Mouse (Mus musculus) 3T3-L1 (cell line): ENCODE results near the gene Tgfb3.
A peak's percentile ranks its signal among the peaks of the same experiment; 100 is the strongest.

Experiments
- DNase-seq: peaks from one replicate; pipeline ENCODE4 v3.0.0-alpha.2; 2015; ENCODE audit warnings: low read depth, low spot score

Gene Tgfb3

DNA sequence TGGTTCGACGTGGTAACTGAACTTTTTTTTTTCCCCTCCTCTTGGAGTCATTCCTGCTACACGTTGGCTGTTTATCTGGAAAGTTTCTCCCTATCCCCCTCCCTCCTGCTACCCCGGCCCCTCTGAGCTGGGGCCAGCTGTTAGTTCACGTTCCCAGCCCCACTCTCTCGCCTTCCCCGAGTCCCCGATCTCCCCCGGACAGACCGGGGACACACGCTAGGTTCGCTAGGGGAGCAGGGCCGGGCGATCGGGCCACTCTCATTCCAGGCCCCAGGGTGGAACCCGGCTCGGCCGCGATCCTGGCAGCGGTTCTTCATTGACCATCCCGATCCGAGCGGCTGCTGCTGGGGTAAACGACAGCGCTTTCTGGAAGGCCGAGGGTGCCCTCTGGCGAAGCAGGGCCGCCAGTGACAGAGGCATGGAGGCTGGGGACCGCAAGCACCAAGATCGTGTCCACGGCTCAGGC, 394 bp upstream of the Tgfb3 start:
- peak; percentile 90 for DNase-seq

DNA sequence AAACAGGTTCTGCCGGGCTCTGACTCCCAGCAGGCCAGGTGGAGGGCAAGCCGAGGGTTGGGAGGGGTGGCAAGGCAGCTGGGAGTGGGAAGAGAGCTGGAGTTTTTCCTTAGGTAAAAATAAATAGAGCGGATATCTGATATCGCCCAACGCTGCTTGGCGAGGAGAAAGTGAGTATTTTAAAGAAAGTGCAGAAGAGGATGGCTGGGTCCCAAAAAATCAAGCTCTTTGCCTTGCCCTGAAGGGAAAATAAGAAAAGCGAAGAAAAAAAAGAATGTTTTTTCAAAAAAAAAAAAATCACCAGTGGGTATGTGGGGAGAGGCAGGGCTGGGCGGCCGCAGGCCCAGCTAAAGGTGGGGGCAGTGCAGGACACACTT, 677 bp downstream of the Tgfb3 start:
- no peak for DNase-seq

DNA sequence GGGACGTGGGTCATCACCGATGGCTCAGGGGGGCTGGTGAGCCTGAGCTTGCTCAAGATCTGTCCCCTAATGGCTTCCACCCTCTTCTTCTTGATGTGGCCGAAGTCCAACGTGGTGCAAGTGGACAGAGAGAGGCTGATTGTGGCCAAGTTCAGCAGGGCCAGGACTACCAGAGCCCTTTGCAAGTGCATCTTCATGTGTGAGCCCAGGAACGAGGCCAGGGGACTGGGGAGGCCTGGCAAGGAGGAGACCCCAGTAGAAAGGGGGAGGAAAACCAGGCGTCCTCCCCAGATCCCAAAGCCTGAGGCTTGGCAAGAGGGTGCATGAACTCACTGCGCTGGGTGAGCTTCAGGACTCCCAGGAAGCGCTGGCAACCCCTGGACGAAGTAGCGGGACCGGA, 1.1 kb downstream of the Tgfb3 start:
- peak; percentile 49 for DNase-seq

DNA sequence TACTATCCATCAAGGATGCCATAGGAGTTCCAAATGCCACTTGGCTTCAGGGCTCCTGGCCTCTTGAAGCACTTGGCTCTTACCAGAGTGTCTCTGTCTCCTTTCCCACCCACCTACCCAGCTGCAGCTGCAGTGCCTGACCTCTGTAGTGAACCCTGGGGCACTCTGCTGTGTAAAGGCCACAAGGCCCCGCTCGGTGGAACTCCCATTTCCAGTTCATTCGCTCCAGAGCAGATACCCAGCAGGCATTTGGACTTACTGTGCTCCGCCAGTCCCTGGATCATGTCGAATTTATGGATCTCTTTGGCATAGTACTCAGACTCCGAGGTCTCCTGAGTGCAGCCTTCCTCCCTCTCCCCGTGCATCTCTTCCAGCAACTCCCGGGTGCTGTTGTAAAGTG, 1.5 kb downstream of the Tgfb3 start:
- peak; percentile 31 for DNase-seq

DNA sequence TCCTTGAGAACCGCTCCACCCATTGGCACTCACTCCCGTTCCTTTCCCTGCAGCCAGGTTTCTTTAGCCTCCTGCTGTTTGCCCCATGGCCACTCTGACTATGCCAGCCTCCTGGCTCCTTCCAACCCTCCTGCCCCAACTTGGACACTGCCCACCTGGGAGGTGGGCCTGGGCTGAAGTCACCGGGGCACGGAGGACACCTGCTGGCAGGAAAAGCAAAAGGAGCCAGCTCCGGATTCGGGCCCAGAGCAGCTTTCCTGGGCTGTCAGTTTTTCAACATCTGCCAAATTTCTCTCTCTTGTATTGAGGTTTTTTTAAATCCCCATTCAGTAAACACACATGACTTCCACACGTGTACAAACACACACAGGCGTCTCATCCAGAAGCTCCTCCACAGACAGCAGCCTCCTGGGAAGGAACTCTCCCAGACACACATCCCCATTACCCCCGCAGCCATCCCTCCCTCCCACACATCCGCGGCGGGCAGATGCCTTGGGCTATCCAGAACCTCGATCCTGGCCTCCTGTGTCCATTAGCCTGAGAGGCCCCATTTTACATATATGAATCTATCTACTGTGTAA, 2.4 kb downstream of the Tgfb3 start:
- DNase-seq, result peak; percentile 48

DNA sequence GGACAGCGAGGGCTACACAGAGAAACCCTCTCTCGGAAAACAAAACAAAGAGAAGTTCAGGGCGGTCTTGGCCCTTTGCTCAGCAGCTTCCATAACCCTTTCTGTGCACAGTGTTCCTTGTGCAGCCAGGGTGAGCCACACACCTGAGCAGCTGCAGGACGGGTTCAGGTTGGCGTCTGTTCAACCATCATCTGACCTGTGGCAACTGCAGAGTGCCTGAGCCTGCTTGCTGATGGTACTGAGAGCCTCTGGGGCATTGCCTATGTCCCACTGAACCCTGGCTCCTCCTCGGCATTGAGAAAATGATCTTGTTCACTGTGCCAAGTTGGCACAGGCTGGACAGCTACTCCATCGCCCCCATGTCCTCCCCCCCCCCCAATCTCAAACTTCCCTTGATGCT, 3.5 kb downstream of the Tgfb3 start:
- no peak for DNase-seq

DNA sequence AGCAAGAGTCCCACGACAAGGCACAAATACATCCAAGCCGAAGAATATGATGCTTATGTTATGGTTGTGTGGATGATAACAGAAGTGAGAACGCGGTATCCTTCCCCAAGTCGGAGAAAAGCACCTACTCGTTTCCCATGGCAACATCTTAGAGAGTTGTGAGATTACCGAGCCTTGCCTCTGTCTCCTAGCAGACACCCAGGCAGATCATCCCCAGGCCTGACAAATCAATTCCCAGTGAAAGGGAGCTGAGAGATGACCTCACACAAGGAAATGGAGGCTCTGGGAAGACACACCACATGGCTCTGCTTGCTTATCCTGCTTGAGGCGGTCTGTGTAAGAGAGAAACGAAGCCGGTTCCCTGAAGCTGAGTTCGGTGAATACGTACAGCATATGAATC, 4.2 kb downstream of the Tgfb3 start:
- DNase-seq, result no peak

DNA sequence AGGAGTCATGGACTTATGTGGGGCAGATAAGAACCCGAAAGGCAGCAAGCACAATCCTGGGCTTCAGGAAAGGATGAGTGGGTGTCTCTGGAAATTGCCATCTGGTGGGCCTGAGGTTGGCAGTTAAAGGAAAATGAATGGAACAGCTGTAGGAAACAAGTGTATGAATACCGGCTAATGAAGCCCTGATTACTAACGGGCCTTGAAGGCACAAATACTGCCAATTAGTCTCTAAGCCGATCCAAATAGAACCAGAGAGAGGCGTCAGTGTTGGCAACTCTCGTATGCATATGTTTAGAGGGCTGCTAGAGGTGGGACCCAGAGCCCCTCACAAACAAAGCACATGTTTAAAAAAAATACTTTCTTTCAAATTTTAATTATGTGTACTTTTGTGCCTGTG, 7.4 kb downstream of the Tgfb3 start:
- DNase-seq, result no peak

DNA sequence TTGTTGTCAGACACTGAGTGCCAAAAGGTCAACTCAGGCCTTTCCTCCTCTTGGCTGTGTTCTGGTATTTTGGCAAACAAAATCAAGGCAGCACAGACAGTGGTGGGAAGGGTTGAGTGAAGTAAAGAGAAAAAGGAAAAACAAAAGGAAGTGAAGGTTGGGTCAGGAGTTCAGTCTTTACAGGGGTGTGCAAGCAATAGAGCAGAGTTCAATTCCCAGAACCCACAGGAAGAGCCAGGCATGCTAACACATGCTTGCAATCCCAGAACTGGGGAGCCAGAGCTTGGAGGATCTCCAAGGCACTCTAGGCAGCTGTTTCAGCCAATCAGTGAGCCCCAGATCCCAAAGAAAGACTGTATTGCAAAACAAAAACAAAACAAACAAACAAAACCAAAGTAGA, 14.0 kb downstream of the Tgfb3 start:
- no peak for DNase-seq

DNA sequence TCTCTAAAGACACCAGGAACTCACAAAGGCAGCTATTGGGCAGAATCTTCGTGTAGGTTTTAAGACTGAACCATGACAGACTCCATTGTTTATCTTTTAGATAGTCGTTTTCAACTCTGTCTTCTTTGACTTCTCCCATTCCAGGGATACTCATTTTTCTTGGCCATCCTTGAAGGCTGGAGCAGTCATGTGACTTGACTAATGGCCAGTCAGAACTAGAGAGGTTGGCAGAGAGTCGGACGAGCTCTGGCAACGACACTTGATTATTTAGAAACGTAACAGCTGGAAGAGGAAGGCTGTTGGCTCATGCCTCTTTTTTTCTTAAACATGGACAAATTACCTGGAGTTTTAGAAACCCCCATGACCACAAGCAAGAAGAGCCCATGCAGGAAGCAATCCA, 19.5 kb downstream of the Tgfb3 start:
- no peak for DNase-seq

DNA sequence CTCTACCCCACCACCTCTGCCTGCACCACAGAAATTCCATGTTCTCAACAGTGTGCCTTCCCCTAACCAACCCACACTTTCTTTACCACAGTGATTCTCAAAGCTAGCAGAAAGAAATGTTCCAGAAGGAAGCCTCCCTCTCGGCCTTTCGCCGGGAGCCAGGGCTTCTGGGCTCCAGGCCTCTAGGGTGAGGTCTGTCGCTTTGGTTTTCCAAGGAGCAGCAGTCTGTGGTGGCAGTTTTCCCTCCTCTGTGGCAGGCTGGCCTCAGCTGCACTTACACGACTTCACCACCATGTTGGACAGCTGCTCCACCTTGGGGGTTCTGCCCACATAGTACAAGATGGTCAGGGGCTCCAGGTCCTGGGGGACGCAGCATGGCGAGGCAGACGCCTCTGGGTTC, 21.3 kb downstream of the Tgfb3 start:
- DNase-seq, result no peak

DNA sequence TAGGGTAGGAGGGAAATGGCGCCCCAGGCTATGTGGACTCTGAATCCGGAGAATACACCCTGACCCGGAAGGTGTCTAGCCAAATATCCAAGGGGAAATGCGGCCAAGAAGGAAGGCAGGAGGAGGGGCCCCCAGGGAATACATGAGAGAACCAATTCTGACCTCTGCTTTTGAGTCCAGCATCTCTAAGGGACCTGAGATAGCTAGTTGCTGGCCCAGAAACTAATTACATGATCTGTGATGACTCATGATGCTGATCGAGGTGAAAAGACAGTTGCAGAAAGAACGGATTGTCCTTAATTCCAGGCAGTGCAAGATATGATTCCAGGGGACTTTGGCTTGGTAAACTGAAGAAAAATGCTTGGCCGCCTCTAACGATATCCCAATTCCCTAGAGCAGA, 21.9 kb downstream of the Tgfb3 start:
- DNase-seq, result no peak

DNA sequence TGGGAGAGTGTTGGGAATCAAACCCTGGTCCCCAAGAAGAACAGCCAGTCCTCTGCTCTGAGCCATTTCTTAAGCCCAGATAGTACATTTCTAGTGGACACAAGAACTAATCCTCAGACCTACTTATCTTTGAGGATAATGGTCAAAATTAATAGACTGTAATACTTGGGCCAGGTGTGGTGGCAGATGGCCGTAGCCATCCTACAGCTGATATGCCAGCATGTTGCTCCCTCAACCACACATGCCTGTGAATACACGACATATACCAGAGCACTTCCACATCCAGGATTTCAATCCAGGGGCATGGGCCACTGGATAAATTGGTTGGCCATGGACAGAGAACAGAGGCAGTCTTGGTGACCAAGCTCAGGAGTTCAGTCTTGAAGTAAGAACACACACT, 23.5 kb downstream of the Tgfb3 start:
- DNase-seq, result no peak

DNA sequence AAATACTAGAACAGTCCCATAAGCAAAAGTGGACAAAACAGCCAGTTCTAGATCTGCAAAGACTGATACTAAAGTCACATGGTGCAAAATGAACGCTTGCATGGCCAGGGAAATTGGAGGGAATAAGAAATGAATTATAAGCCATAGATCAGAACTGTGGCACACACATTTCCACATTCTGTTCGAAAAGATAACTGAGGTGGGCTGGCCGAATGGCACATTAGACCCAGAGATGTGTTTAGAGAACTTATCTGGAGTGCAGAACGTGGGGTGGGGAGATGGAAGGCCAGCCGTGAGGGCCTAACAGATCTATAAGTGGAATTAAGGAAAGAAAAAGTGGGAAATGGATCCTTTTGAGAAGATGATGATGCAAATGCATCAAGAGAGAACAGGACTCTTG, 27.4 kb downstream of the Tgfb3 start:
- no peak for DNase-seq

DNA sequence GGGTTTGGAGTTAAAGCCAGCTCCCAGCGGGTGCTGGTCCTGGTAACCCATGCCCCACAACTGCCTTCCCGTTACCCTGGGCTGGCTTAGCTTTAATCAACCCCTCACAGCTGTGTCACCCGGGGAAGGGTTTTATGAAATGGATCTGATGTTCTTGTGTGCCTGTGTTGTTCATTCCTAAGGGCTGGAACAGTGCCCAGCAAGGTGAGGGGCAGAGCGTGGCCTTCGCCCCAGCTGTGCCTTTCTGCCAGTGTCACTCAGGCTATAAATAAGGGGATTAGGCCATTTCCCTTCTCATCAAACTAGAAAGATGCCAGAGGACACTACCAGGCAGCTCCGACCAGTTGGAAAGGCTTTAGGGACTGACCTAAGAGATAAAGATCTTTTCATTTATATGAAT, 29.0 kb downstream of the Tgfb3 start:
- DNase-seq, result no peak

DNA sequence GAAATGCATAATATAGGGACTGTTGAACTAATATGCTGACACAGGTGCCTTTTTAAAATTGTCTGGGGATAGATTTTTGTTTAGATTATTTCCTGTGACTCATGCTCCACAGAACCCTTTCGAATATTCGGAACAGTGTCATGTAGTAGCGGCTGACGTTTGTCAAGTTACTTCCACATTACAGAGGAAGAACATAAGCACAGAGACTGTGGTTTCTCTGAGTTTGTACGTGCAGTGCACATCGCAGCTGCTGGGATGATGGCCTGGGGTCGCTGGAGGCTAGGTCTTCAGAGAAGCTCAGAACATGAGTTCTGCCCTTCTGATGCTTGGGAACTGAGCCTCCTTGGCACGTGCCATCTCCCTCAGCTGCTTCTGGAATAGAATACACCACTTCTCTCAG, 31.5 kb downstream of the Tgfb3 start:
- DNase-seq, result no peak

DNA sequence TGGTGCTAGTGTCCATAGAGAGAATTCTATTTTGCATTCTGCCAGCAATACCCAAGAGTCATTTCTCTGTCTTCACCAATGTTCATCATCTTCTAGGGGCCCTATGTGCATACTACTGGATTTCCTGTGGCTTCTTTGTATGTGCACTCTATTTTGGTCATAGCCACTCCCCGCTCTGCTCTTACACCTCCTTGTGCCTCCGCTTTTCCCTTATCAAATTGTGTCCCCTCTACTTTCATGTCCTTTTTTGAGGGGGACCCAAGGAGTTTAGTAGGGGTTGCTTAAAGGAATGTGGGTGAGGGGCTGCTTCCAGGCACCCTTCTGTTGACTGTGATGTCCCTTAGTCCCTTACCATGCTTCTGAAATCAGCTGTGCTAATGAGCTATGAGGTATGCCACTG, 32.1 kb downstream of the Tgfb3 start:
- no peak for DNase-seq

DNA sequence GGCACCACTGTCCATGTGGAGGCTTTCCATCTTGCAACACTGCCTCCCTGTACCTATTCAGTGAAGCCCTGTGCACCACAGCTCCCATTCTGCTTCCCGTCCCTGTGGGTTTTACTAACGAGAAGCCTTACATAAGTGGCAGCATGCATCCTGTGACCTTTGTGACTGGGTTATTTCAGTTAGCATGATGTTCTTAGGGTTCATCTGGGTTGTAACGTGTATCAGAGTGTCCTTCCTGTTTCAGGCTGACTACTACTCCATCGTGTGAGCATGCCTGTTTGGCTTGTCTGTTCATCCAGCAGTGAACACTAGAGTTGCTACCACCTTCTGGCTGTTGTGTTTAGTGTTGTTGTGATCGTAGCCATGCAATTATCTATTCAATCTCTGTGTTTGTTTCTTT, 32.7 kb downstream of the Tgfb3 start:
- DNase-seq, result no peak

DNA sequence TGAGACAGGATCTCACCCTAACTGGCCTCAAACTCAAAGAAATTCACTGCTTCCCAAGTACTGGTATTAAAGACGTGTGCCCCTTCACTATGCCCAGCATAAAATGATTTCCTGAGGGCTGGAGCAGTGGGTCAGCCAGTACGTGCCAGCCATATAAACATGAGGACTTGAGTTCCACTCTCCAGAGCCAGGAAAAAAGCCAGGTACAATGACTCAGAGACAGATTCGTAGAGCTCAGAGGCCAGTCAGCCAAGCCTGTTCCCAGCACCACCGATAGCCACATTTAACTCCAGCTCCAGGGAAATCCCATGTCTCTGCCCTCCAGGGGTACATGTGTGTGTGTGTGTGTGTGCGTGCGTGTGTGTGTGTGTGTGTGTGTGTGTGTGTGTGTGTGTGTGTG, 39.1 kb downstream of the Tgfb3 start:
- DNase-seq, result peak; percentile 64

DNA sequence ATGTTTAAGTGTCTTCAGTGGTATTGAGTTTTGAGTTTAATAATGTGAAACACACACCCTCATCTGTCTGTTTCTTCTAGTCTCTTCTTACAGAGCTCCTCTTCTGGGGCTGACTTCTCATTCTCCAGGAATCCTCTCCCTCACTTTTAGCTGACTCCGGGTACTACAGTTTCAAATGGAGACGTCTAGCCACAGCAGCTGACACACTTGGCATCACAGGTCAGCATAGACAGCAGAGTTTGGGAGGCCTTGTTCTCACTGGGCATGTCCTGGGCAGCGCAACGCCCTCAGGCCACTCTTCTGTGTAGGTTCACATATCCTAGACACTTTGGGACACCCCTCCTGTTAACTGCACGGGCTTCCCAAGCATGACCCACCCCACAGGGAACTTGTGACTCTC, 39.8 kb downstream of the Tgfb3 start:
- DNase-seq, result peak; percentile 54

DNA sequence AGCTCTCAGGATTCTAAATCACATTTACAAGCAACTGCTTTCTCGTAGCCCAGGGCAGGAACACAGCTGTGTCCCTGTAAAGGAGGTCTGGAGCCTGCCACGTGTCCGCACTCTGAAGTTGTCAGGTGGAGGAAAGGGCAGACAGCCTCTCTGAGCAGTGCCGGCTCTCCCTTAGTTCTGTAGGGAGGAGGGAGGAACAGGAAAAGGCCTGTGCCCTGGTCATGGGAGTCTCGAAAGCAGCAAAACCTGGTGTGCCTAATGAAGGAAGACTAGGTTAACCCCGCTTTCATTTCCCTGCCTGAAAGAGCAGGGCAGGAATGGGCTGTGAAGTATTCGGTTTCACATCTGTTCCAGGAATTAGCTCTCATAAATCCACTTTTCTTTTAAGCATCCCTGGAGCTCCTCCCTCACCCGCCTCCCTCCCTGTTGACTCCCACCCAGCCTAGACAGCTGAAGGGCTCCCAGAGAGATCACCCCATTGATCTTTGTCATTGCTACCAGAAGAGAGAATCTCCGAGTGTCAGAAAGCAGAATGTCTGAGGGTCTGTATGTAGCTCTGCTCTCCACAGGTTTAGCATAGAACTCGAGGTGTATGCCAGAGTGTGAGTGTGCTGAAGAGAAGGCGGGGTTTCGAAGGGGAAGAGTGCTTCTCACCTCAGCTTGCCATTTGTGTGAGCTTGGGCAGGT, 41.5 kb downstream of the Tgfb3 start:
- no peak for DNase-seq

DNA sequence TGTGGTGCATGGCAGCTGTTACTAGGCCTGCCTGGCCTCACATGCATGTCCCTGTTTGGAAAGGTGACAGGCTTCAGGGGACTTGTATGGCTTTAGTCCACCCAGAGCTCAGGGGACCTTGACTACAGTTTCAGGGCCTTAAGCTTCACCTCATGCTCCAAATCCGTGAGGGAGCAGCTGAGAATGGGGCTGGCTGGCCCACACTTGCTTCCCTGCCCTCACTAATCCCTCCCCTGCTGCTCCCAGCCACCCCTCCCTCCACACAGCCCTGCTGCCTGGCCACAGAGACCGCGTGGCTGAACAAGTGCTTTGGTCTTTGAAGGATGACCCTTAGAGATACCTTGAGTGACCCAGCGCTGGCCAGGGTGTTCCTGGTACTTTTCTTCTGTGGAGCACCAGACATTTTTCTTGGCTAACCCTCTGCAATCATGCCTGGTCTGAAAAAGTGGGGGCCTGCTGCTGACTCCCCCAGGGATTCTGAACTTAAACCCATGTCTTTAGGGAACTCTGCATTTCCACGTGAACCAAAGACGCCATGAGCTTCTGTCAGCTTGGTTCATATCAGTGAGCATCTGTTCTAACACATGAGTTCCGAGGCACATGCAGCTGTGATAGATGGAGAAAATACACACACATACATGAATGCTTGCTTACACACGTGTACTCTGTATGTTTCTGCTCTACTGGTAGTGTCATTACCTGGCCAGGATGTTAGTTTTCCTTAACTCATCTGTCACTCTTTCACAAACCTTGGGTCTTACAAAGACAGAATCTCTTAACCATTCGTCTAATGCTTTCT, 42.3 kb downstream of the Tgfb3 start:
- no peak for DNase-seq

DNA sequence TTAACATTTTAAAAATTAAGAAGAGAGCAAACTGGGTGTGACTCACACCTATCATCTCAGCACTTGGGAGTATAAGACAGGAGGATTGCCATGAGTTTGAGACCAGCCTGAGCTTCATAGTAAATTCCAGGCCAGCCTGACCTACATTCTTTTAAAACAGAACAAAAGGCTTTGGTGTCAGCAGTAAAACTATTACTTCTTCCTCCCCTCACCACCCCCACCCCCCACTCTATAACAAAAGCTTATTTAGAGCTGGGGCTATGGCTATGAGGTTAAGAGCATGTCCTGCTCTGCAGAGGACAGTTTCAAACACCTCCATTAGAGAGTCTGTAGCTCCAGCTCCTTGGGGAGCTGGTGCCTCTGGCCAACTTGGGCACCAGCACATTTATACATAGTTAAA, 43.3 kb downstream of the Tgfb3 start:
- no peak for DNase-seq
